ENCODE assay signal across 35 mouse cellular contexts in genomic region chrX:109151228-109151627, GRCm38 (mm10). TPM values are rescaled to one million over a fixed set of nuclear protein-coding genes. Genes with fewer than 3 reads are reported as not detected.
"Had no signal": no experiment of that assay in that cellular context is flagged by ENCODE, and none has a peak within 500 bp of the region (broad histone marks: within the 10 kb centered on the region; RNA-seq: fewer than 3 reads in every experiment).

No protein-coding gene starts in this region.

- H3K27me3 ChIP-seq: limb, embryonic 12.5 days; limb, embryonic 13.5 days; limb, embryonic 15.5 days; liver, embryonic 12.5 days; liver, embryonic 13.5 days; liver, embryonic 15.5 days; lung, embryonic 15.5 days; megakaryocyte, embryonic 14.5 days; midbrain, embryonic 12.5 days; midbrain, embryonic 13.5 days; midbrain, embryonic 15.5 days had no signal

- H3K27ac ChIP-seq: limb, embryonic 10.5 days; limb, embryonic 12.5 days; limb, embryonic 13.5 days; limb, embryonic 15.5 days; liver, embryonic 12.5 days; liver, embryonic 13.5 days; liver, embryonic 14.5 days; liver, embryonic 15.5 days; lung, embryonic 15.5 days; midbrain, embryonic 10.5 days; midbrain, embryonic 12.5 days; midbrain, embryonic 13.5 days; midbrain, embryonic 15.5 days had no signal

- DNase-seq: left cerebral cortex, postnatal 4 days; liver; liver, embryonic 13.5 days; liver, postnatal 0 days; lung, adult 18-20 months; lung, adult 2 months; lung, embryonic 14.5 days; lung, postnatal 10 days; lung, postnatal 14 days; lung, postnatal 36 days; lung, postnatal 4 days; midbrain, embryonic 14.5 days had no signal

- H3K9me3 ChIP-seq: limb, embryonic 10.5 days; limb, embryonic 12.5 days; limb, embryonic 13.5 days; limb, embryonic 15.5 days; liver, embryonic 12.5 days; liver, embryonic 13.5 days; liver, embryonic 15.5 days; lung, embryonic 15.5 days; megakaryocyte, embryonic 14.5 days; midbrain, embryonic 10.5 days; midbrain, embryonic 12.5 days; midbrain, embryonic 13.5 days; midbrain, embryonic 15.5 days had no signal

- H3K4me2 ChIP-seq: limb, embryonic 12.5 days; limb, embryonic 13.5 days; limb, embryonic 15.5 days; liver, embryonic 11.5 days; liver, embryonic 12.5 days; liver, embryonic 13.5 days; liver, embryonic 15.5 days; lung, embryonic 14.5 days; lung, embryonic 15.5 days; midbrain, embryonic 11.5 days; midbrain, embryonic 12.5 days; midbrain, embryonic 13.5 days; midbrain, embryonic 15.5 days had no signal

- H3K36me3 ChIP-seq: limb, embryonic 12.5 days; limb, embryonic 15.5 days; lung, embryonic 15.5 days; midbrain, embryonic 12.5 days; midbrain, embryonic 15.5 days had no signal

- H3K4me3 ChIP-seq: limb, embryonic 10.5 days; limb, embryonic 12.5 days; limb, embryonic 13.5 days; limb, embryonic 15.5 days; liver, embryonic 12.5 days; liver, embryonic 13.5 days; liver, embryonic 15.5 days; lung, embryonic 15.5 days; megakaryocyte, embryonic 14.5 days; midbrain, embryonic 10.5 days; midbrain, embryonic 12.5 days; midbrain, embryonic 13.5 days; midbrain, embryonic 15.5 days; myocyte had no signal

- H3K4me1 ChIP-seq: limb, embryonic 10.5 days; limb, embryonic 12.5 days; limb, embryonic 13.5 days; limb, embryonic 15.5 days; liver, embryonic 12.5 days; liver, embryonic 13.5 days; liver, embryonic 15.5 days; lung, embryonic 15.5 days; midbrain, embryonic 10.5 days; midbrain, embryonic 12.5 days; midbrain, embryonic 13.5 days; midbrain, embryonic 15.5 days had no signal

- H3K9ac ChIP-seq: limb, embryonic 12.5 days; limb, embryonic 13.5 days; limb, embryonic 15.5 days; liver, embryonic 12.5 days; liver, embryonic 13.5 days; liver, embryonic 14.5 days; liver, embryonic 15.5 days; liver, postnatal 0 days; lung, embryonic 14.5 days; lung, embryonic 15.5 days; midbrain, embryonic 12.5 days; midbrain, embryonic 13.5 days; midbrain, embryonic 15.5 days had no signal

RNA-seq across cellular contexts. Expression of gene Gm6377, which starts 45.3 kb away (rescaled TPM):
- total RNA-seq: left cerebral cortex, adult 8-10 months; left cerebral cortex, postnatal 10 days; left cerebral cortex, postnatal 14 days; left cerebral cortex, postnatal 25 days; left cerebral cortex, postnatal 36 days; left cerebral cortex, postnatal 4 days had no signal
- polyA plus RNA-seq: limb, embryonic 10.5 days; limb, embryonic 11.5 days; limb, embryonic 13.5 days; lung, embryonic 15.5 days; myocyte; neural tube, embryonic 11.5 days had no signal
